In genomic region chr2:13793054-13793968, GRCm38 (mm10) we compare ENCODE assay signal across 8 mouse cellular contexts. TPM values are rescaled to one million over a fixed set of nuclear protein-coding genes. Genes with fewer than 3 reads are reported as not detected.
DNase-seq lines count a peak whose midpoint lies in the region; ATAC-seq and TF ChIP-seq lines count a peak whose summit lies in the region.

No protein-coding gene starts in this region.

- H3K4me1 ChIP-seq in cortical plate, adult 2 months (ENCODE audit: control insufficient read depth, insufficient read depth, low read length) = no peaks in the 10 kb centered on the region
- peaks cover 15% of the 10 kb centered on the region for H3K4me1 ChIP-seq in heart, embryonic 10.5 days
- no peaks in the 10 kb centered on the region for H3K4me1 ChIP-seq in kidney, adult 2 months (ENCODE audit: control insufficient read depth, insufficient read depth, low read length)
- H3K4me1 ChIP-seq in liver, embryonic 14.5 days (replicated peaks; ENCODE audit: control insufficient read depth in 2 of 2, insufficient read depth in 2 of 2, low read length in 1 of 2) = no peaks in the 10 kb centered on the region
- peaks cover 10% of the 10 kb centered on the region for H3K4me1 ChIP-seq in neural tube, embryonic 13.5 days (replicated peaks)

- TF ChIP-seq EP300 in liver, embryonic 14.5 days (IDR thresholded peaks at IDR 0.05; ENCODE audit: low read depth) = no peak

- no peak overlapping the region for H3K27ac ChIP-seq in cortical plate, adult 2 months (ENCODE audit: insufficient read depth, low read length)
- H3K27ac ChIP-seq in heart, embryonic 10.5 days = peak overlapping the region; percentile 32
- H3K27ac ChIP-seq in kidney, adult 2 months (ENCODE audit: insufficient read depth, low read depth, low read length) = peak overlapping the region; percentile 26; the same call in 1 of the 2 replicates
- no peak overlapping the region for H3K27ac ChIP-seq in liver, embryonic 14.5 days
- H3K27ac ChIP-seq in neural tube, embryonic 13.5 days (replicated peaks) = no peak overlapping the region

- TF ChIP-seq CTCF in cortical plate, adult 2 months (IDR thresholded peaks at IDR 0.05; ENCODE audit: extremely low read depth, insufficient read depth, low read length) = no peak
- no peak for TF ChIP-seq CTCF in kidney, adult 2 months (conservative IDR thresholded peaks at IDR 0.05; ENCODE audit: insufficient read depth, insufficient read length, low read depth, low read length)
- TF ChIP-seq CTCF in liver, embryonic 14.5 days (IDR thresholded peaks at IDR 0.05; ENCODE audit: low read depth) = no peak

- H3K27me3 ChIP-seq in heart, embryonic 10.5 days (ENCODE audit: insufficient read depth, poor library complexity, severe bottlenecking) = peaks cover 50% of the 10 kb centered on the region
- H3K27me3 ChIP-seq in kidney, adult 2 months (replicated peaks; ENCODE audit: control insufficient read depth, insufficient read depth, low read length) = no peaks in the 10 kb centered on the region
- H3K27me3 ChIP-seq in liver, embryonic 14.5 days (ENCODE audit: control insufficient read depth, insufficient read depth, low read length) = peaks cover 25% of the 10 kb centered on the region
- H3K27me3 ChIP-seq in neural tube, embryonic 13.5 days = peaks cover 48% of the 10 kb centered on the region

- TF ChIP-seq POLR2A in cortical plate, adult 2 months (IDR thresholded peaks at IDR 0.05; ENCODE audit: extremely low read depth, insufficient read depth, low read length) = no peak
- TF ChIP-seq POLR2A in kidney, adult 2 months (IDR thresholded peaks at IDR 0.05; ENCODE audit: low read depth, low read length) = no peak

- H3K4me3 ChIP-seq in cortical plate, adult 2 months (ENCODE audit: insufficient read depth, low read length) = peak overlapping the region; percentile 46
- peak overlapping the region; percentile 71 for H3K4me3 ChIP-seq in heart, embryonic 10.5 days
- peak overlapping the region; percentile 75 for H3K4me3 ChIP-seq in kidney, adult 2 months (ENCODE audit: insufficient read depth, low read depth, low read length)
- peak overlapping the region; percentile 13 to 48; a peak in 3 of 4 replicates for H3K4me3 ChIP-seq in liver, embryonic 14.5 days (ENCODE audit: insufficient read depth in 1 of 2, low read depth in 2 of 2, low read length in 2 of 2)
- H3K4me3 ChIP-seq in neural tube, embryonic 13.5 days = peak overlapping the region; percentile 54

- no peak overlapping the region for H3K9ac ChIP-seq in liver, embryonic 14.5 days (replicated peaks)
- H3K9ac ChIP-seq in neural tube, embryonic 13.5 days = peak overlapping the region; percentile 71

- no peak for ATAC-seq in liver, embryonic 14.5 days (ENCODE audit: insufficient read depth)
- peak; percentile 94 for ATAC-seq in neural tube, embryonic 13.5 days (ENCODE audit: low read depth)

- 1% methylated on average over 88 of the region's 89 CpGs for WGBS in heart, embryonic 10.5 days
- WGBS in kidney, adult 2 months = 2% methylated on average over 89 of the region's 89 CpGs
- WGBS in liver, embryonic 14.5 days (ENCODE audit: insufficient replicate concordance) = under 1% methylated on average over 88 of the region's 89 CpGs
- under 1% methylated on average over 89 of the region's 89 CpGs for WGBS in neural tube, embryonic 13.5 days

- peak overlapping the region; percentile 58 for H3K4me2 ChIP-seq in liver, embryonic 14.5 days (ENCODE audit: low read depth)
- H3K4me2 ChIP-seq in neural tube, embryonic 13.5 days = peak overlapping the region; percentile 91

- H3K36me3 ChIP-seq in heart, embryonic 10.5 days = no peaks in the 10 kb centered on the region
- no peaks in the 10 kb centered on the region for H3K36me3 ChIP-seq in kidney, adult 2 months (ENCODE audit: control insufficient read depth, insufficient read depth, low read length)
- H3K36me3 ChIP-seq in liver, embryonic 14.5 days (replicated peaks; ENCODE audit: control insufficient read depth, insufficient read depth, low read depth) = no peaks in the 10 kb centered on the region
- H3K36me3 ChIP-seq in neural tube, embryonic 13.5 days = no peaks in the 10 kb centered on the region

- DNase-seq in cerebellum, postnatal 14 days = peak; percentile 65 to 70
- DNase-seq in cerebellum, postnatal 36 days = no peak
- DNase-seq in heart, embryonic 10.5 days (ENCODE audit: low spot score) = peak; percentile 75
- DNase-seq in kidney, adult 2 months = peak; percentile 79
- DNase-seq in liver, embryonic 14.5 days (ENCODE audit: low read depth in 3 of 3, low spot score in 3 of 3) = no peak
- peak; percentile 50 for DNase-seq in testis, postnatal 10 days (ENCODE audit: low spot score)

- H3K9me3 ChIP-seq in heart, embryonic 10.5 days = no peaks in the 10 kb centered on the region
- no peaks in the 10 kb centered on the region for H3K9me3 ChIP-seq in liver, embryonic 14.5 days (ENCODE audit: control insufficient read depth, low read length)
- H3K9me3 ChIP-seq in neural tube, embryonic 13.5 days = no peaks in the 10 kb centered on the region

RNA-seq across cellular contexts. Expression of gene St8sia6, which starts 0.6 kb away (rescaled TPM):
- 0.61 and 0.95 TPM in 2 replicates for polyA plus RNA-seq in cortical plate, adult 2 months (2012; rRNA removed)
- polyA plus RNA-seq in heart, embryonic 10.5 days (2016; fragmentation: Nextera tagmentation; extraction: Ambion mirVana) = 0.10 and 0.15 TPM in 2 replicates
- polyA plus RNA-seq in kidney, adult 2 months (2012; rRNA removed) = 3.7 and 4.0 TPM in 2 replicates
- 0.01 TPM in 2 replicates for polyA plus RNA-seq in liver, embryonic 14.5 days (2012; rRNA removed)
- polyA plus RNA-seq in liver, embryonic 14.5 days (2014; fragmentation: Nextera tagmentation; extraction: Ambion mirVana) = 0.04 TPM in 1 of 2 replicates, not detected in the other
- 0.82 and 1.2 TPM in 2 replicates for polyA plus RNA-seq in neural tube, embryonic 13.5 days (2015; fragmentation: Nextera tagmentation; extraction: Ambion mirVana)

Comparison
In these comparisons a context has a peak if more than half of its experiments do, and no peak if none do; other contexts are left out.
1. DNase-seq: peak in cerebellum, postnatal 14 days (2 of 2), heart, embryonic 10.5 days (single experiment), kidney, adult 2 months (single experiment) and testis, postnatal 10 days (single experiment); none in cerebellum, postnatal 36 days (0 of 2) and liver, embryonic 14.5 days (0 of 3).
2. H3K27ac ChIP-seq: peak in heart, embryonic 10.5 days (single experiment) and kidney, adult 2 months (single experiment); none in cortical plate, adult 2 months (single experiment), liver, embryonic 14.5 days (single experiment) and neural tube, embryonic 13.5 days (single experiment).
3. Peak in every context shown above with its lines, with median percentiles within 50 percentile points of each other: H3K4me3 ChIP-seq.